ENCODE assay signal across 33 mouse cellular contexts in genomic region chr1:72510778-72511520, GRCm38 (mm10). TPM values are rescaled to one million over a fixed set of nuclear protein-coding genes. Genes with fewer than 3 reads are reported as not detected.
DNase-seq lines count a peak whose midpoint lies in the region; ATAC-seq and TF ChIP-seq lines count a peak whose summit lies in the region.
"Had no signal": no experiment of that assay in that cellular context is flagged by ENCODE, and none has a peak within 500 bp of the region (broad histone marks: within the 10 kb centered on the region; RNA-seq: fewer than 3 reads in every experiment).

No protein-coding gene starts in this region.

- no peaks in the 10 kb centered on the region for H3K9me3 ChIP-seq in forebrain, postnatal 0 days (ENCODE audit: low read length)
- no peaks in the 10 kb centered on the region for H3K9me3 ChIP-seq in forebrain, embryonic 10.5 days
- no peaks in the 10 kb centered on the region for H3K9me3 ChIP-seq in kidney, embryonic 14.5 days (ENCODE audit: control insufficient read depth, low read length)
- no peaks in the 10 kb centered on the region for H3K9me3 ChIP-seq in heart, embryonic 11.5 days (replicated peaks; ENCODE audit: control insufficient read depth, low read length)
- H3K9me3 ChIP-seq: embryonic facial prominence, embryonic 13.5 days; heart, embryonic 15.5 days; intestine, embryonic 15.5 days; limb, embryonic 10.5 days; limb, embryonic 15.5 days; liver, embryonic 13.5 days had no signal

- H3K27ac ChIP-seq in forebrain, postnatal 0 days (ENCODE audit: low read depth, low read length): no peak overlapping the region
- no peak overlapping the region for H3K27ac ChIP-seq in forebrain, embryonic 10.5 days
- no peak overlapping the region for H3K27ac ChIP-seq in kidney, embryonic 14.5 days (ENCODE audit: low read depth, low read length)
- no peak overlapping the region for H3K27ac ChIP-seq in left cerebral cortex, adult 2 months
- H3K27ac ChIP-seq in heart, embryonic 11.5 days (ENCODE audit: low read depth, low read length): no peak overlapping the region
- H3K27ac ChIP-seq: embryonic facial prominence, embryonic 13.5 days; heart, embryonic 15.5 days; hindbrain, postnatal 0 days; intestine, embryonic 15.5 days; layer of hippocampus, adult 2 months; limb, embryonic 10.5 days; limb, embryonic 15.5 days; liver, embryonic 13.5 days had no signal

- no peak overlapping the region for H3K9ac ChIP-seq in forebrain, postnatal 0 days
- H3K9ac ChIP-seq in kidney, embryonic 14.5 days (ENCODE audit: low read depth, low read length): no peak overlapping the region
- no peak overlapping the region for H3K9ac ChIP-seq in heart, embryonic 11.5 days (ENCODE audit: low read depth, low read length)
- H3K9ac ChIP-seq: embryonic facial prominence, embryonic 13.5 days; heart, embryonic 15.5 days; intestine, embryonic 15.5 days; limb, embryonic 15.5 days; liver, embryonic 13.5 days had no signal

- H3K4me2 ChIP-seq in forebrain, postnatal 0 days (ENCODE audit: low read depth): no peak overlapping the region
- no peak overlapping the region for H3K4me2 ChIP-seq in kidney, embryonic 14.5 days (replicated peaks; ENCODE audit: low read depth, low read length)
- no peak overlapping the region for H3K4me2 ChIP-seq in heart, embryonic 11.5 days
- H3K4me2 ChIP-seq: embryonic facial prominence, embryonic 13.5 days; heart, embryonic 15.5 days; intestine, embryonic 15.5 days; limb, embryonic 15.5 days; liver, embryonic 13.5 days had no signal

- in situ Hi-C loops in Patski (cut with MboI; ENCODE audit: low pct_unique_long_range_greater_than_20kb): no loop called here

- no peak for TF ChIP-seq CTCF in forebrain, postnatal 0 days (IDR thresholded peaks at IDR 0.05; ENCODE audit: low read depth)
- no peak for TF ChIP-seq CTCF in Patski (IDR thresholded peaks at IDR 0.05)
- TF ChIP-seq CTCF in left cerebral cortex, adult 2 months (IDR thresholded peaks at IDR 0.05): no peak

- DNase-seq in forebrain, postnatal 0 days: no peak
- DNase-seq in forebrain, embryonic 10.5 days (ENCODE audit: extremely low spot score, low spot score): no peak
- DNase-seq in kidney, adult 11 months: no peak
- DNase-seq in 3134 (ENCODE audit: extremely low read depth, insufficient read length, low spot score): peak; percentile 16
- DNase-seq in Patski (ENCODE audit: low read depth, low spot score): no peak
- DNase-seq in left cerebral cortex, adult 2 months (ENCODE audit: extremely low spot score in 1 of 2, low spot score in 2 of 2): no peak
- DNase-seq: adrenal gland, postnatal 10 days; cerebellum, adult 9-10 months; cerebellum, postnatal 36 days; gastrocnemius, postnatal 14 days; kidney, postnatal 14 days; liver, embryonic 13.5 days; lung, adult 18-20 months; lung, postnatal 4 days; midbrain, embryonic 14.5 days; thymus, adult 2 months; thymus, postnatal 36 days had no signal

- no peaks in the 10 kb centered on the region for H3K36me3 ChIP-seq in forebrain, postnatal 0 days (ENCODE audit: insufficient read depth)
- H3K36me3 ChIP-seq in forebrain, embryonic 10.5 days (replicated peaks): no peaks in the 10 kb centered on the region
- no peaks in the 10 kb centered on the region for H3K36me3 ChIP-seq in kidney, embryonic 14.5 days (ENCODE audit: control insufficient read depth, insufficient read depth, low read length)
- H3K36me3 ChIP-seq in heart, embryonic 11.5 days (ENCODE audit: control insufficient read depth, insufficient read depth, low read length): no peaks in the 10 kb centered on the region
- H3K36me3 ChIP-seq: embryonic facial prominence, embryonic 13.5 days; heart, embryonic 15.5 days; intestine, embryonic 15.5 days; limb, embryonic 10.5 days; limb, embryonic 15.5 days; liver, embryonic 13.5 days had no signal

- CTCF ChIA-PET in Patski (lab: Charles Lee): interaction anchor here (1.0 to 1.1 kb wide), 2 partner anchors 9 to 49 kb away, joined by 3 read pairs; no protein-coding TSS in a partner anchor

- POLR2A ChIA-PET in Patski (lab: Charles Lee): interaction anchor here (0.8 kb wide), 1 partner anchor 83 kb away, joined by 3 read pairs; no protein-coding TSS in a partner anchor

- 66% methylated on average over 7 of the region's 7 CpGs for WGBS in forebrain, postnatal 0 days
- WGBS in forebrain, embryonic 10.5 days: 91% methylated on average over 7 of the region's 7 CpGs
- WGBS in kidney, embryonic 14.5 days: 73% methylated on average over 7 of the region's 7 CpGs
- WGBS in heart, embryonic 11.5 days (ENCODE audit: insufficient replicate concordance): 68% methylated on average over 7 of the region's 7 CpGs

- no peaks in the 10 kb centered on the region for H3K4me1 ChIP-seq in forebrain, postnatal 0 days (ENCODE audit: insufficient read depth)
- H3K4me1 ChIP-seq in forebrain, embryonic 10.5 days: no peaks in the 10 kb centered on the region
- H3K4me1 ChIP-seq in kidney, embryonic 14.5 days (ENCODE audit: control insufficient read depth, insufficient read depth, low read length): no peaks in the 10 kb centered on the region
- H3K4me1 ChIP-seq in heart, embryonic 11.5 days (ENCODE audit: control insufficient read depth, insufficient read depth, low read length): no peaks in the 10 kb centered on the region
- H3K4me1 ChIP-seq: embryonic facial prominence, embryonic 13.5 days; heart, embryonic 15.5 days; intestine, embryonic 15.5 days; limb, embryonic 15.5 days; liver, embryonic 13.5 days; megakaryocyte, embryonic 14.5 days had no signal

- ATAC-seq in forebrain, postnatal 0 days: peak; percentile 53; the same call in 1 of the 2 replicates
- peak; percentile 16; the same call in 1 of the 2 replicates for ATAC-seq in kidney, embryonic 14.5 days (ENCODE audit: low FRiP score, low TSS enrichment)
- peak; percentile 39 for ATAC-seq in Patski
- ATAC-seq in heart, embryonic 11.5 days (replicated peaks; ENCODE audit: insufficient number of reproducible peaks, low FRiP score, low TSS enrichment): no peak
- ATAC-seq: CD4-positive, CD25-positive, alpha-beta regulatory T cell, adult 4 months; forebrain, embryonic 16.5 days; hindbrain, postnatal 0 days; intestine, embryonic 15.5 days; lung, postnatal 0 days had no signal

- H3K4me3 ChIP-seq in forebrain, postnatal 0 days (ENCODE audit: low read depth, low read length): no peak overlapping the region
- no peak overlapping the region for H3K4me3 ChIP-seq in forebrain, embryonic 10.5 days
- H3K4me3 ChIP-seq in kidney, embryonic 14.5 days (ENCODE audit: low read length): no peak overlapping the region
- H3K4me3 ChIP-seq in left cerebral cortex, adult 2 months: no peak overlapping the region
- no peak overlapping the region for H3K4me3 ChIP-seq in heart, embryonic 11.5 days (ENCODE audit: low read depth, low read length)
- H3K4me3 ChIP-seq: embryonic facial prominence, embryonic 13.5 days; heart, embryonic 15.5 days; intestine, embryonic 15.5 days; layer of hippocampus, adult 2 months; limb, embryonic 10.5 days; limb, embryonic 15.5 days; liver, embryonic 13.5 days; megakaryocyte, embryonic 14.5 days had no signal

- intact Hi-C loops in left cerebral cortex, adult 2 months (cut with DNase I): no loop called here

- no peaks in the 10 kb centered on the region for H3K27me3 ChIP-seq in forebrain, postnatal 0 days (ENCODE audit: insufficient read depth, low read length)
- no peaks in the 10 kb centered on the region for H3K27me3 ChIP-seq in forebrain, embryonic 10.5 days (ENCODE audit: poor library complexity, severe bottlenecking)
- H3K27me3 ChIP-seq in kidney, embryonic 14.5 days (ENCODE audit: control insufficient read depth, insufficient read depth, low read length): no peaks in the 10 kb centered on the region
- no peaks in the 10 kb centered on the region for H3K27me3 ChIP-seq in Patski
- no peaks in the 10 kb centered on the region for H3K27me3 ChIP-seq in heart, embryonic 11.5 days (ENCODE audit: control insufficient read depth, insufficient read depth, low read length)
- H3K27me3 ChIP-seq: embryonic facial prominence, embryonic 13.5 days; heart, embryonic 15.5 days; intestine, embryonic 15.5 days; limb, embryonic 15.5 days; liver, embryonic 13.5 days; megakaryocyte, embryonic 14.5 days had no signal

RNA-seq across cellular contexts. Expression of gene March4, which starts 25.8 kb away (rescaled TPM):
- 31.2 and 33.2 TPM in 2 replicates for total RNA-seq in forebrain, postnatal 0 days (2014; rRNA removed)
- polyA plus RNA-seq in forebrain, postnatal 0 days (2015; fragmentation: Nextera tagmentation; extraction: Ambion mirVana): 6.5 and 9.4 TPM in 2 replicates
- not detected in 2 replicates for polyA plus RNA-seq in forebrain, embryonic 10.5 days (2016; fragmentation: Nextera tagmentation; extraction: Ambion mirVana)
- polyA plus RNA-seq in kidney, embryonic 14.5 days (2014; fragmentation: Nextera tagmentation; extraction: Ambion mirVana): not detected in 2 replicates
- 0.37 TPM for polyA plus RNA-seq in Patski (2021)
- 10 to 100 TPM; 17.9 to 22.6 TPM for total RNA-seq in left cerebral cortex, adult 2 months (2021)
- not detected in 2 replicates for polyA plus RNA-seq in heart, embryonic 11.5 days (2014; fragmentation: Nextera tagmentation; extraction: Ambion mirVana)
- total RNA-seq: granulocyte monocyte progenitor cell, adult 5-6 weeks; heart, postnatal 25 days; monocyte, adult 5-6 weeks had no signal
- polyA plus RNA-seq: CD4-positive, CD25-positive, alpha-beta regulatory T cell, adult 4 months; limb, embryonic 10.5 days; limb, embryonic 15.5 days; liver, embryonic 13.5 days; thymus, adult 2 months had no signal
